Mouse (Mus musculus): ENCODE data around the gene Enthd1. TPM values are rescaled to one million over a fixed set of nuclear protein-coding genes. Genes with fewer than 3 reads are reported as not detected.
"Not testable (repeated sequence)": the region's sequence is repeated elsewhere in the genome, so short reads cannot be mapped to it uniquely, and the experiment has no call there.

The Enthd1 gene
- polyA plus RNA-seq, 1 experiment from 2014 or later: not detected

GRCm38 (mm10) chr15:80519931-80520330 is 45.0 kb downstream of the Enthd1 start:
- H3K4me2 ChIP-seq (ENCODE audit: low read depth, severe bottlenecking): no peak overlapping the region
- H3K27me3 ChIP-seq (ENCODE audit: control insufficient read depth, insufficient read depth, low read length): no peaks in the 10 kb centered on the region
- no peak overlapping the region for H3K27ac ChIP-seq (replicated peaks; ENCODE audit: low read depth, low read length)
- DNase-seq (ENCODE audit: low spot score) (no peak), ATAC-seq (ENCODE audit: insufficient number of reproducible peaks, low FRiP score, low TSS enrichment, low read depth) (no peak)
- H3K36me3 ChIP-seq (ENCODE audit: control insufficient read depth, insufficient read depth, low read length): no peaks in the 10 kb centered on the region
- H3K4me1 ChIP-seq (ENCODE audit: control insufficient read depth, insufficient read depth, low read length): peaks cover 11% of the 10 kb centered on the region
- H3K4me3 ChIP-seq (ENCODE audit: low read depth, low read length): no peak overlapping the region
- no peak overlapping the region for H3K9ac ChIP-seq (ENCODE audit: low read length)
- 91% methylated on average over 5 of the region's 5 CpGs for WGBS
- no peaks in the 10 kb centered on the region for H3K9me3 ChIP-seq (ENCODE audit: control insufficient read depth, low read length)

GRCm38 (mm10) chr15:80518567-80519223 is 46.3 kb downstream of the Enthd1 start:
- 92% methylated on average over 12 of the region's 12 CpGs for WGBS
- H3K27ac ChIP-seq (replicated peaks; ENCODE audit: low read depth, low read length): no peak overlapping the region

GRCm38 (mm10) chr15:80517996-80518395 is 47.0 kb downstream of the Enthd1 start:
- Histone ChIP-seq H3K4me2 (ENCODE audit: low read depth, severe bottlenecking) (no peak overlapping the region), H3K27ac (replicated peaks; ENCODE audit: low read depth, low read length) (no peak overlapping the region), H3K4me3 (ENCODE audit: low read depth, low read length) (no peak overlapping the region), H3K9me3 (ENCODE audit: control insufficient read depth, low read length) (no peaks in the 10 kb centered on the region), H3K36me3 (ENCODE audit: control insufficient read depth, insufficient read depth, low read length) (no peaks in the 10 kb centered on the region), H3K4me1 (ENCODE audit: control insufficient read depth, insufficient read depth, low read length) (peaks cover 11% of the 10 kb centered on the region), H3K27me3 (ENCODE audit: control insufficient read depth, insufficient read depth, low read length) (no peaks in the 10 kb centered on the region), H3K9ac (ENCODE audit: low read length) (0 out of 2 replicates have a peak overlapping the region, but pooled peaks have one; percentile 5)
- no peak for ATAC-seq (ENCODE audit: insufficient number of reproducible peaks, low FRiP score, low TSS enrichment, low read depth)
- DNase-seq (ENCODE audit: low spot score): peak; percentile 40
- 41% methylated on average over 9 of the region's 9 CpGs for whole genome bisulfite sequencing

More at GRCm38 (mm10) chr15:80518567-80519223, 46.3 kb downstream of the Enthd1 start:
- Histone ChIP-seq H3K27me3 (ENCODE audit: control insufficient read depth, insufficient read depth, low read length) (no peaks in the 10 kb centered on the region), H3K4me3 (ENCODE audit: low read depth, low read length) (no peak overlapping the region), H3K9ac (ENCODE audit: low read length) (no peak overlapping the region), H3K4me2 (ENCODE audit: low read depth, severe bottlenecking) (no peak overlapping the region), H3K4me1 (ENCODE audit: control insufficient read depth, insufficient read depth, low read length) (peaks cover 11% of the 10 kb centered on the region), H3K36me3 (ENCODE audit: control insufficient read depth, insufficient read depth, low read length) (no peaks in the 10 kb centered on the region), H3K9me3 (ENCODE audit: control insufficient read depth, low read length) (no peaks in the 10 kb centered on the region)
- DNase-seq (ENCODE audit: low spot score): no peak
- ATAC-seq (ENCODE audit: insufficient number of reproducible peaks, low FRiP score, low TSS enrichment, low read depth): no peak

GRCm38 (mm10) chr15:80516525-80516924 is 48.4 kb downstream of the Enthd1 start:
- Histone ChIP-seq H3K4me3 (ENCODE audit: low read depth, low read length) (no peak overlapping the region), H3K27ac (replicated peaks; ENCODE audit: low read depth, low read length) (no peak overlapping the region), H3K9me3 (ENCODE audit: control insufficient read depth, low read length) (no peaks in the 10 kb centered on the region), H3K36me3 (ENCODE audit: control insufficient read depth, insufficient read depth, low read length) (no peaks in the 10 kb centered on the region), H3K9ac (ENCODE audit: low read length) (no peak overlapping the region), H3K27me3 (ENCODE audit: control insufficient read depth, insufficient read depth, low read length) (no peaks in the 10 kb centered on the region), H3K4me1 (ENCODE audit: control insufficient read depth, insufficient read depth, low read length) (peaks cover 7% of the 10 kb centered on the region), H3K4me2 (ENCODE audit: low read depth, severe bottlenecking) (no peak overlapping the region)
- DNase-seq (ENCODE audit: low spot score) (no peak), ATAC-seq (ENCODE audit: insufficient number of reproducible peaks, low FRiP score, low TSS enrichment, low read depth) (no peak)
- 72% methylated on average over 3 of the region's 3 CpGs for WGBS

- no peaks in the 10 kb centered on the region for H3K9me3 ChIP-seq (ENCODE audit: control insufficient read depth, low read length)
- ATAC-seq (ENCODE audit: insufficient number of reproducible peaks, low FRiP score, low TSS enrichment, low read depth) (no peak), DNase-seq (ENCODE audit: low spot score) (no peak)
- no peak overlapping the region for H3K27ac ChIP-seq (replicated peaks; ENCODE audit: low read depth, low read length)
- 32% methylated on average over 4 of the region's 4 CpGs for WGBS
- H3K4me3 ChIP-seq (ENCODE audit: low read depth, low read length): no peak overlapping the region
- no peaks in the 10 kb centered on the region for H3K4me1 ChIP-seq (ENCODE audit: control insufficient read depth, insufficient read depth, low read length)
- no peak overlapping the region for H3K9ac ChIP-seq (ENCODE audit: low read length)
- no peak overlapping the region for H3K4me2 ChIP-seq (ENCODE audit: low read depth, severe bottlenecking)
- no peaks in the 10 kb centered on the region for H3K27me3 ChIP-seq (ENCODE audit: control insufficient read depth, insufficient read depth, low read length)
- no peaks in the 10 kb centered on the region for H3K36me3 ChIP-seq (ENCODE audit: control insufficient read depth, insufficient read depth, low read length)
These were observed 59.9 kb downstream of the Enthd1 start for GRCm38 (mm10) chr15:80505086-80505485.

GRCm38 (mm10) chr15:80503155-80503554 is 61.8 kb downstream of the Enthd1 start:
- not testable (repeated sequence) for H3K36me3 ChIP-seq (ENCODE audit: control insufficient read depth, insufficient read depth, low read length); H3K9ac ChIP-seq (ENCODE audit: low read length); H3K27ac ChIP-seq (replicated peaks; ENCODE audit: low read depth, low read length); H3K9me3 ChIP-seq (ENCODE audit: control insufficient read depth, low read length); H3K4me2 ChIP-seq (ENCODE audit: low read depth, severe bottlenecking); H3K4me3 ChIP-seq (ENCODE audit: low read depth, low read length); DNase-seq (ENCODE audit: low spot score); H3K27me3 ChIP-seq (ENCODE audit: control insufficient read depth, insufficient read depth, low read length); ATAC-seq (ENCODE audit: insufficient number of reproducible peaks, low FRiP score, low TSS enrichment, low read depth); H3K4me1 ChIP-seq (ENCODE audit: control insufficient read depth, insufficient read depth, low read length)
- 90% methylated on average over 4 of the region's 4 CpGs for WGBS

- 92% methylated on average over 2 of the region's 2 CpGs for WGBS
- no peaks in the 10 kb centered on the region for H3K36me3 ChIP-seq (ENCODE audit: control insufficient read depth, insufficient read depth, low read length)
- no peak overlapping the region for H3K27ac ChIP-seq (replicated peaks; ENCODE audit: low read depth, low read length)
- no peaks in the 10 kb centered on the region for H3K9me3 ChIP-seq (ENCODE audit: control insufficient read depth, low read length)
- DNase-seq (ENCODE audit: low spot score) (no peak), ATAC-seq (ENCODE audit: insufficient number of reproducible peaks, low FRiP score, low TSS enrichment, low read depth) (no peak)
- no peak overlapping the region for H3K9ac ChIP-seq (ENCODE audit: low read length)
- no peak overlapping the region for H3K4me2 ChIP-seq (ENCODE audit: low read depth, severe bottlenecking)
- H3K4me1 ChIP-seq (ENCODE audit: control insufficient read depth, insufficient read depth, low read length): no peaks in the 10 kb centered on the region
- H3K27me3 ChIP-seq (ENCODE audit: control insufficient read depth, insufficient read depth, low read length): no peaks in the 10 kb centered on the region
- H3K4me3 ChIP-seq (ENCODE audit: low read depth, low read length): no peak overlapping the region
These were observed 62.2 kb downstream of the Enthd1 start for GRCm38 (mm10) chr15:80502741-80503140.

- Histone ChIP-seq H3K27ac (replicated peaks; ENCODE audit: low read depth, low read length) (no peak overlapping the region), H3K9ac (ENCODE audit: low read length) (no peak overlapping the region), H3K9me3 (ENCODE audit: control insufficient read depth, low read length) (no peaks in the 10 kb centered on the region), H3K4me1 (ENCODE audit: control insufficient read depth, insufficient read depth, low read length) (no peaks in the 10 kb centered on the region), H3K36me3 (ENCODE audit: control insufficient read depth, insufficient read depth, low read length) (no peaks in the 10 kb centered on the region), H3K4me2 (ENCODE audit: low read depth, severe bottlenecking) (no peak overlapping the region), H3K27me3 (ENCODE audit: control insufficient read depth, insufficient read depth, low read length) (no peaks in the 10 kb centered on the region), H3K4me3 (ENCODE audit: low read depth, low read length) (no peak overlapping the region)
- ATAC-seq (ENCODE audit: insufficient number of reproducible peaks, low FRiP score, low TSS enrichment, low read depth) (no peak), DNase-seq (ENCODE audit: low spot score) (no peak)
- WGBS: 86% methylated on average over 21 of the region's 21 CpGs
These were observed 63.6 kb downstream of the Enthd1 start for GRCm38 (mm10) chr15:80501106-80502096.
